Mouse (Mus musculus) monocyte, adult 5-6 weeks (primary cell): ENCODE measurements around the gene Card14. TPM values are rescaled to one million over a fixed set of nuclear protein-coding genes. Genes with fewer than 3 reads are reported as not detected.

Source experiments
- ATAC-seq: fragments of 153-309, 156-312 bp; replicated peaks from 2 replicates; pipeline ENCODE4 v1.8.0; 2017; ENCODE audit warnings: mild to moderate bottlenecking; ENCODE audit not compliant: low TSS enrichment, insufficient number of reproducible peaks, severe bottlenecking, poor library complexity, low FRiP score
- total RNA-seq: library from RNA; stranded (forward); fragments of 200-1000, 200-491, 200-594 nt; gene quantifications from 3 replicates; pipeline ENCODE4 v1.2.3, GENCODE M21; 2017

The Card14 gene
- total RNA-seq, 1 experiment from 2014 or later, result not detected

DNA sequence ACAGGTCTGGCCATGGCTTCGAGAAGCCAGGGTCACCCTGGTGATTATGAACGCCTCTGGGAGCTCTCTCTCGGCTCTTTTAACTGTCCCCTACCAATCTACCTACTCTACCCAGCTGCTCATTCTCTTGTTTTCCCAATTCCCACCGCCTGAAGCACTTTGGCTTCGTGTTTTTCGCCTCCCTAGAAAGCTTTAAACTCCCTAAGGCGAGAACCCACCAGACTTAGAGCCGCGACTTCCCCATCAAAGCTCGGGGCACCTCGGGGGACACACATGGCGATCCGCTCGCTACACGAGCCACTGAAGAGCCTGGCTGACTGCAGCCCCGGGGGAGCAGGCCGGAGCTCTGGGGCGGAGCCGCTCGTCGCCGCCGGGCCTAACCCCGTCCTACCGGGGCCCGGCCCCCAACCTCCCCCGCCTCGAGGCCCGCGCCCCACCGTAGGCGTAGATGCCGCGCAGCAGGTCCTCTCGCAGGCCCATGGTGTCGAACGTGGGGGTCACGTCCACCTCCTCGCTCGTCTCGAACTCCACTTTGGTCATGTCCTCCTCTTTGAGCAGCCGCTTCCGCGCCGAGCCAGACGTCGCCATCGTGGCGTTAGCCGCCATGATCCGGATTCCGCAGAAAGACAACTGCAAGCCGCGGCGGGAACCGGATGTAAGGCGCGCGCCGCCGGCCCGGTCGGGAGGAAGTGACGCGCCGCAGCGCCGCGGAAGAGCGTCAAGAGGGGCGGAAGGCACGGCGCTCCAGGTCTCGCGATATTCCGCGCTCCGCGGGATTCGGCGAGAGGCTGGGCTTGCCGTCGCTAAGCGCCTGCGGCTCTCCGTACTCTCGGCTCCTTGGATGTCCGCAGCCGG, 8.0 kb upstream of the Card14 start, which contains the start of gene Eif4a3:
Eif4a3 (minus strand) TSS at position 699 of the 855 bp plus-strand sequence.
- ATAC-seq, result peak; percentile 82

- no peak for ATAC-seq
These were observed 7.2 kb upstream of the Card14 start for GRCm38 (mm10) chr11:119300246-119300935.

DNA sequence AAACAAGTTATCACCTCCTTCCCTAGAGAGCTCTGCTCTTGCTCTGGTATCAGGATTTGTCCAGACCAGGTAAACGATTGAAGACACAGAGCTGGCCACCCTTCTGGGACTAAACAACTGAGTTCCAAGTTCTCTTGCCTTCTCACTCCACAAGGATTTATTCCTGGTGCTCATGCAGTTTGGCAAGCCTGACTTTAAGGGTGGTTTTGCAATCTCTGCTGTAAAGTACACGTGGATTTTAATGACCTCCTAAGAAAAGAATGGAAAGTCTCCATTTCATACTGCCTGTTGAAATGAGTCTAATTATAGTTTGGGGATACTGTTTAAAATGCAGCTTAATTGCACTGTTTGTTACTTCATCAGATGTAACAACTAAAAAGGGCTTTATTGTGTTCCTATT, 6.6 kb upstream of the Card14 start:
- no peak for ATAC-seq

- 0 out of 2 replicates have a peak, but pooled peaks have one; percentile 46 for ATAC-seq
These were observed 2.5 kb upstream of the Card14 start for GRCm38 (mm10) chr11:119304904-119305712.

DNA sequence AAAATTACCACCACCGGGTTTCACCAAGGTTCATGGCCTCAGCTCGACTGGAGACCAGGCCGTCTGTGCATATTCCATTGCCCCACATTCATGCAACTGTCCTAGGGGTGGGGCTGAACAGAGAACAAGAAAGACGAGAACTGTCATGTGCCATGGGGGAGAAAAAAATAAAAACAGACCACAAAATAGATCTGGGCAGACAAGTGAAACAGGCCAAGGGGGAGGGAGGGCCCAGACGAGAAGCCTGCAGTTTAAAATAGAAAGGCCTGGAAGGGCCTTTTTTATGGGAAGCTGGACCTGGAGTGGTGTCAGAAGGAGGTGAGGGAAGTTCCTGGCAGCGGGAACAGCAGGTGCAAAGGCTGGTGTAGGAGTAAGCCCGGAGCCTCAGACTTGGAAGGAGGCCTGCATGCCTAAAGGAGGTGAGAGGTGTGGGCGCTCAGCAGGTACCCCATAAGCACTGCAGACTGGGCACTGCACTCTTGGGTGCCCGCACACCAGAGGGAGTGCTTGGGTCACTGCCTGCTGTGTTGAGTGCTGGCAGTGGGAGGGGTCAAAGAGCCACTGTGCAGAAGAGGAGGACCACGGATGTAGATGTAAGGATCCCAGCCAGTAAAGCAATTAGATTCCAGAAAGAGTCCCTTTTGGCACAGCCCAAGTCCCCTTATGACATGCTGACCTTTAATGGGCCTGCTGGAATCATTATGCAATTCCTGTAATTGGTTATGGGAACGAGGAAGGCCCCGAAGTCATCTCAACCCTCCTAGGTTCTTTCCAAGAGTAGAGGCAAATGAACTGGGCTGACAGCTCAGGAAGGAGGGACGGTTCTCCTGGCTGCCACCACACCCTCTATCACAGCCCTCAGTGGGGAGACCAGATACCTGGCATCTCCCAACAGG, 558 bp upstream of the Card14 start:
- no peak for ATAC-seq

GRCm38 (mm10) chr11:119307916-119308315, 348 bp downstream of the Card14 start:
- no peak for ATAC-seq

- no peak for ATAC-seq
These were observed 3.1 kb downstream of the Card14 start for GRCm38 (mm10) chr11:119310621-119311020.

GRCm38 (mm10) chr11:119314252-119314936, 6.8 kb downstream of the Card14 start:
- ATAC-seq, result no peak

- no peak for ATAC-seq
These were observed 9.2 kb downstream of the Card14 start for GRCm38 (mm10) chr11:119316720-119317119.

DNA sequence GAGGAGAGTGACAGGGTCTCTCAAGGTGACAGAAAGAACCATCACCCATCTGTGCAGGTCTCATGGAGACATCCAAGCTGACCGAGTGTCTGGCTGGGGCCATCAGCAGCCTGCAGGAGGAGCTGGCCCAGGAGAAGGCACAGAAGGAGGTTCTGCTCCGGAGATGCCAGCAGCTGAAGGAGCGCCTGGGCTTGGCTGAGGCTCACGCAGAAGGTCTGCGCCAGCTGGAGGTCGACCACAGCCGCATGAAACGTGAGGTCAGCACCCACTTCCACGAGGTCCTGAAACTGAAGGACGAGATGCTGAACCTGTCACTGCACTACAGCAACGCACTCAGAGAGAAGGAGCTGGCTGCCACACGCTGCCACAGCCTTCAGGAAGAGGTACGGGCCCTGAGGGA, 15.0 kb downstream of the Card14 start:
- no peak for ATAC-seq

- no peak for ATAC-seq
These were observed 17.5 kb downstream of the Card14 start for GRCm38 (mm10) chr11:119325068-119325467.

- no peak for ATAC-seq
These were observed 23.0 kb downstream of the Card14 start for GRCm38 (mm10) chr11:119330592-119330991.

GRCm38 (mm10) chr11:119331970-119332369, 24.4 kb downstream of the Card14 start:
- ATAC-seq, result no peak

DNA sequence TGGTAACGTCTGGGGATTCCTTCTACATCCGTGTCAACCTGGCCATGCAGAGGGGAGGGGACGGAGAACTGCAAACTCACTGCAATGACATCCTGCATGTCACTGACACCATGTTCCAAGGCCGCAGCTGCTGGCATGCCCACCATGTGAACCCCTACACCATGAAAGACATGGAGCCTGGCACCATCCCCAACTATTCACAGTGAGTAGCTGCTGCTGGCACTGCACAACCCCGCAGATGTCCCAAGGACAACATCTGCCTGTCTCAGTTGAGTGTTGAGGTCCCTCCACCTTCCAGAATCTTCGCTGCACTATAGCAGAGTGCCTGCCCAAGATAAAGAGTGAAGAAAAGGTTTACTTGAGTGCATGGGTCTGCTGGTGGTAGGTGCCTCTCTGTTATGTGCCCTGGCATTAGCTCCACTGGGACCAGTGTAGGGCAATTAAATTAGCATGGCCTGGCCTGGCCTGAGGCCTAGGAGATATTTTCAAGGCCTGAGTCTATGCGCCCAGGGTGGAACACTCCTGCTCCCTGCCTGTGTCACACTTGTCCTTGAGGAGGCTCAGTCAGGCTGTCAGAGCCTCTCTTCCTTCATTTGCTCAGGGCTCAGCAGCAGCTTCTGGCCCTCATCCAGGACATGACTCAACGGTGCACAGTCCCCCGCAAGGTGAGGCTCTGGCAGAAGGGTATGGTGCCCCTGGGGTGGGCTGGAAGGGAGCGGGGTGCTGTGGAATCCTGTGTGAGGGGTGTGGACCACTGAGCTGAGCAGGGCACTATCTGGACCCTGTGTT, 30.9 kb downstream of the Card14 start:
- ATAC-seq, result no peak

- no peak for ATAC-seq
These were observed 31.6 kb downstream of the Card14 start for GRCm38 (mm10) chr11:119339179-119339578.

DNA sequence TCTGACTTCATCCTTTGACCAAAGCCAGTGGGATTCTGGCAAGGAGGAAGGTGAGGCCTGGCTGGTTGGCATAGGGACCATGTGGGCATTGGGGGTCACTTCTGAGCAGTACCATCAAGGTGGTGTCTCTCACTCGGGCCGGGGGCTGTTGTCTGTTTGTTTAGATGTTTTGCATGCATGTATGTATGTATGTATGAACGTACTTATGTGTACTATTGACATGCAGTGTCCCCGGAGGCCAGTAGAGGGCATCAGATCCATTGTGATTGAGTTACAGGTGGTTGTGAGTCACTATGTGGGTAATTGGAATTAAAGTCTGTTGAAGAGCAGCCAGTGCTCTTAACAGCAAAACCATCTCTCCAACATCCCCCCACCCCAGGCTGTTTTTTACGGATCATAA, 32.1 kb downstream of the Card14 start:
- ATAC-seq, result peak; percentile 85

- no peak for ATAC-seq
These were observed 36.6 kb downstream of the Card14 start for GRCm38 (mm10) chr11:119344178-119344577.
